Mouse (Mus musculus) hindbrain, embryonic 11.5 days (tissue): ENCODE measurements around the gene Il15ra. TPM values are rescaled to one million over a fixed set of nuclear protein-coding genes. Genes with fewer than 3 reads are reported as not detected.

ENCODE experiments used
- ATAC-seq: fragments of 200-750 bp; cut with Nextera tagmentation; 2 replicates; pipeline ENCODE4 v1.8.0; 2017; ENCODE audit warnings: mild to moderate bottlenecking, moderate TSS enrichment, moderate library complexity; ENCODE audit not compliant: low FRiP score
- DNase-seq: peaks from one replicate; pipeline ENCODE4 v3.0.0-alpha.2; 2015; ENCODE audit warnings: low spot score
- H3K27ac ChIP-seq: fragments of 300-500 bp; sonication (generic); 2 replicates; pipeline ENCODE4 v1.5.1; 2014; ENCODE audit warnings: mild to moderate bottlenecking, low read depth, low read length
- H3K27me3 ChIP-seq: fragments of 300-500 bp; sonication (generic); 2 replicates; pipeline ENCODE4 v1.6.1; 2014; ENCODE audit warnings: mild to moderate bottlenecking, low read length, moderate library complexity, mixed read lengths; ENCODE audit not compliant: control insufficient read depth, insufficient read depth
- H3K36me3 ChIP-seq: fragments of 300-500 bp; sonication (generic); 2 replicates; pipeline ENCODE4 v1.6.1; 2014; ENCODE audit warnings: mild to moderate bottlenecking, low read length, moderate library complexity, mixed read lengths; ENCODE audit not compliant: control insufficient read depth, insufficient read depth
- H3K4me1 ChIP-seq: fragments of 300-500 bp; sonication (generic); replicated peaks from 2 replicates; pipeline ENCODE4 v1.6.1; 2014; ENCODE audit warnings: low read length, mixed read lengths; ENCODE audit not compliant: control insufficient read depth, insufficient read depth
- H3K4me2 ChIP-seq: fragments of 300-500 bp; sonication (generic); replicated peaks from 2 replicates; pipeline ENCODE4 v1.6.1; 2014; ENCODE audit warnings: mild to moderate bottlenecking, low read depth, low read length
- H3K4me3 ChIP-seq: fragments of 300-500 bp; sonication (generic); 2 replicates; pipeline ENCODE4 v1.5.1; 2014; ENCODE audit warnings: low read depth, low read length
- H3K9ac ChIP-seq: fragments of 300-500 bp; sonication (generic); 2 replicates; pipeline ENCODE4 v1.6.1; 2014; ENCODE audit warnings: low read depth, low read length
- H3K9me3 ChIP-seq: fragments of 300-500 bp; sonication (generic); 2 replicates; pipeline ENCODE4 v1.6.1; 2016; ENCODE audit warnings: low read length; ENCODE audit not compliant: control insufficient read depth
- WGBS: fragments of 180-500 bp; shearing (Covaris S2); extraction: QIAGEN DNeasy Blood & Tissue Kit; methylation state at CpG from one replicate; pipeline ENCODE4 v1.1.7; 2014; 5-methylcytosine and 5-hydroxymethylcytosine counted together
- polyA plus RNA-seq: library from polyadenylated mRNA; unstranded; fragments of >200 nt; fragmentation: Nextera tagmentation; extraction: Ambion mirVana; gene quantifications from 2 replicates; pipeline ENCODE4 v1.2.1, GENCODE M21; 2014

The Il15ra gene
- polyA plus RNA-seq, 1 experiment from 2014 or later = 0.25 TPM

- Histone ChIP-seq H3K36me3 (no peaks in the 10 kb centered on the region), H3K9me3 (no peaks in the 10 kb centered on the region), H3K27ac (no peak overlapping the region), H3K4me2 (no peak overlapping the region), H3K4me1 (no peaks in the 10 kb centered on the region), H3K9ac (no peak overlapping the region), H3K27me3 (no peaks in the 10 kb centered on the region), H3K4me3 (no peak overlapping the region)
- ATAC-seq = no peak
- DNase-seq = no peak
- WGBS = 12% methylated on average over 3 of the region's 3 CpGs
Observed at GRCm38 (mm10) chr2:11672144-11672543, 32.9 kb upstream of the Il15ra start.

GRCm38 (mm10) chr2:11679626-11680025 lies 25.5 kb upstream of the Il15ra start:
- no peak overlapping the region for H3K4me2 ChIP-seq
- DNase-seq (no peak), ATAC-seq (no peak)
- H3K4me3 ChIP-seq = no peak overlapping the region
- H3K9ac ChIP-seq = no peak overlapping the region
- no peaks in the 10 kb centered on the region for H3K36me3 ChIP-seq
- no peak overlapping the region for H3K27ac ChIP-seq
- no peaks in the 10 kb centered on the region for H3K4me1 ChIP-seq
- H3K27me3 ChIP-seq = no peaks in the 10 kb centered on the region
- H3K9me3 ChIP-seq = no peaks in the 10 kb centered on the region
- 74% methylated on average over 7 of the region's 7 CpGs for WGBS

- H3K9ac ChIP-seq = no peak overlapping the region
- 47% methylated on average over 4 of the region's 4 CpGs for WGBS
- DNase-seq (no peak), ATAC-seq (no peak)
- H3K27ac ChIP-seq = no peak overlapping the region
- H3K36me3 ChIP-seq = no peaks in the 10 kb centered on the region
- H3K9me3 ChIP-seq = no peaks in the 10 kb centered on the region
- no peak overlapping the region for H3K4me3 ChIP-seq
- H3K27me3 ChIP-seq = no peaks in the 10 kb centered on the region
- no peak overlapping the region for H3K4me2 ChIP-seq
- no peaks in the 10 kb centered on the region for H3K4me1 ChIP-seq
Observed at GRCm38 (mm10) chr2:11682712-11683111, 22.4 kb upstream of the Il15ra start.

- H3K9ac ChIP-seq = no peak overlapping the region
- no peaks in the 10 kb centered on the region for H3K27me3 ChIP-seq
- no peak overlapping the region for H3K27ac ChIP-seq
- no peaks in the 10 kb centered on the region for H3K9me3 ChIP-seq
- 90% methylated on average over 4 of the region's 4 CpGs for WGBS
- H3K4me3 ChIP-seq = no peak overlapping the region
- no peak overlapping the region for H3K4me2 ChIP-seq
- H3K4me1 ChIP-seq = no peaks in the 10 kb centered on the region
- ATAC-seq (no peak), DNase-seq (no peak)
- H3K36me3 ChIP-seq = no peaks in the 10 kb centered on the region
Observed at GRCm38 (mm10) chr2:11686512-11686911, 18.6 kb upstream of the Il15ra start.

GRCm38 (mm10) chr2:11687436-11687835 lies 17.7 kb upstream of the Il15ra start:
- H3K4me1 ChIP-seq = no peaks in the 10 kb centered on the region
- H3K4me3 ChIP-seq = no peak overlapping the region
- H3K9ac ChIP-seq = no peak overlapping the region
- peak; percentile 49 for DNase-seq
- H3K9me3 ChIP-seq = no peaks in the 10 kb centered on the region
- no peak for ATAC-seq
- no peaks in the 10 kb centered on the region for H3K36me3 ChIP-seq
- H3K27me3 ChIP-seq = no peaks in the 10 kb centered on the region
- H3K4me2 ChIP-seq = no peak overlapping the region
- no peak overlapping the region for H3K27ac ChIP-seq
- 20% methylated on average over 3 of the region's 3 CpGs for whole genome bisulfite sequencing

GRCm38 (mm10) chr2:11690201-11690890 lies 14.7 kb upstream of the Il15ra start:
- Histone ChIP-seq H3K27ac (no peak overlapping the region), H3K9me3 (no peaks in the 10 kb centered on the region), H3K4me1 (no peaks in the 10 kb centered on the region), H3K36me3 (no peaks in the 10 kb centered on the region), H3K9ac (no peak overlapping the region), H3K27me3 (no peaks in the 10 kb centered on the region), H3K4me2 (no peak overlapping the region), H3K4me3 (no peak overlapping the region)
- DNase-seq (no peak), ATAC-seq (no peak)
- 81% methylated on average over 8 of the region's 8 CpGs for WGBS

- ATAC-seq (no peak), DNase-seq (no peak)
- 88% methylated on average over 4 of the region's 4 CpGs for whole genome bisulfite sequencing
- Histone ChIP-seq H3K4me2 (no peak overlapping the region), H3K36me3 (no peaks in the 10 kb centered on the region), H3K4me3 (no peak overlapping the region), H3K4me1 (no peaks in the 10 kb centered on the region), H3K27me3 (no peaks in the 10 kb centered on the region), H3K9ac (no peak overlapping the region), H3K27ac (no peak overlapping the region), H3K9me3 (no peaks in the 10 kb centered on the region)
Observed at GRCm38 (mm10) chr2:11693352-11693751, 11.7 kb upstream of the Il15ra start.

- H3K27me3 ChIP-seq = no peaks in the 10 kb centered on the region
- no peak overlapping the region for H3K27ac ChIP-seq
- no peak overlapping the region for H3K9ac ChIP-seq
- H3K4me3 ChIP-seq = no peak overlapping the region
- H3K4me1 ChIP-seq = no peaks in the 10 kb centered on the region
- no peaks in the 10 kb centered on the region for H3K36me3 ChIP-seq
- no peak for ATAC-seq
- DNase-seq = no peak
- no peak overlapping the region for H3K4me2 ChIP-seq
- WGBS = 73% methylated on average over 2 of the region's 2 CpGs
- H3K9me3 ChIP-seq = no peaks in the 10 kb centered on the region
Observed at GRCm38 (mm10) chr2:11694104-11694503, 11.0 kb upstream of the Il15ra start.

GRCm38 (mm10) chr2:11695867-11696266 lies 9.2 kb upstream of the Il15ra start:
- Histone ChIP-seq H3K9me3 (no peaks in the 10 kb centered on the region), H3K9ac (no peak overlapping the region), H3K4me3 (no peak overlapping the region), H3K27ac (no peak overlapping the region), H3K4me2 (no peak overlapping the region), H3K36me3 (no peaks in the 10 kb centered on the region), H3K4me1 (no peaks in the 10 kb centered on the region), H3K27me3 (no peaks in the 10 kb centered on the region)
- ATAC-seq (no peak), DNase-seq (no peak)
- WGBS = 76% methylated on average over 2 of the region's 2 CpGs
